Mouse (Mus musculus) embryonic facial prominence, embryonic 15.5 days (tissue): ENCODE measurements around the gene Zfp366. TPM values are rescaled to one million over a fixed set of nuclear protein-coding genes. Genes with fewer than 3 reads are reported as not detected.

ENCODE experiments used
- ATAC-seq: fragments of 200-750 bp; cut with Nextera tagmentation; 2 replicates; pipeline ENCODE4 v1.8.0; 2017; ENCODE audit warnings: low read depth, moderate TSS enrichment; ENCODE audit not compliant: insufficient number of reproducible peaks, low FRiP score, low TSS enrichment
- H3K27ac ChIP-seq: fragments of 300-500 bp; sonication (generic); replicated peaks from 2 replicates; pipeline ENCODE4 v1.5.1; 2015; ENCODE audit warnings: mild to moderate bottlenecking, inconsistent platforms
- H3K27me3 ChIP-seq: fragments of 300-500 bp; sonication (generic); 2 replicates; pipeline ENCODE4 v1.6.1; 2015; ENCODE audit warnings: inconsistent platforms
- H3K36me3 ChIP-seq: fragments of 300-500 bp; sonication (generic); 2 replicates; pipeline ENCODE4 v1.6.1; 2015; ENCODE audit warnings: mild to moderate bottlenecking, inconsistent platforms
- H3K4me1 ChIP-seq: fragments of 300-500 bp; sonication (generic); 2 replicates; pipeline ENCODE4 v1.6.1; 2015; ENCODE audit warnings: inconsistent platforms
- H3K4me2 ChIP-seq: fragments of 300-500 bp; sonication (generic); replicated peaks from 2 replicates; pipeline ENCODE4 v1.6.1; 2015; ENCODE audit warnings: mild to moderate bottlenecking, inconsistent platforms
- H3K4me3 ChIP-seq: fragments of 300-500 bp; sonication (generic); replicated peaks from 2 replicates; pipeline ENCODE4 v1.5.1; 2015; ENCODE audit warnings: mild to moderate bottlenecking, inconsistent platforms
- H3K9ac ChIP-seq: fragments of 300-500 bp; sonication (generic); 2 replicates; pipeline ENCODE4 v1.6.1; 2015; ENCODE audit warnings: inconsistent platforms
- H3K9me3 ChIP-seq: fragments of 300-500 bp; sonication (generic); replicated peaks from 2 replicates; pipeline ENCODE4 v1.6.1; 2016; ENCODE audit warnings: inconsistent platforms
- WGBS: fragments of 180-500 bp; shearing (Covaris S2); methylation state at CpG from one replicate; pipeline ENCODE4 v1.1.7; 2015; 5-methylcytosine and 5-hydroxymethylcytosine counted together
- polyA plus RNA-seq: library from polyadenylated mRNA; unstranded; fragments of >200 nt; fragmentation: Nextera tagmentation; extraction: Ambion mirVana; gene quantifications from 2 replicates; pipeline ENCODE4 v1.2.1, GENCODE M21; 2015

The Zfp366 gene
- polyA plus RNA-seq, 1 experiment from 2014 or later: 0.81 TPM

- Histone ChIP-seq H3K4me1 (peaks cover 28% of the 10 kb centered on the region), H3K9me3 (no peaks in the 10 kb centered on the region), H3K27ac (peak overlapping the region; percentile 75), H3K4me3 (no peak overlapping the region), H3K36me3 (no peaks in the 10 kb centered on the region), H3K27me3 (no peaks in the 10 kb centered on the region), H3K4me2 (no peak overlapping the region), H3K9ac (no peak overlapping the region)
- 11% methylated on average over 7 of the region's 7 CpGs for WGBS
- ATAC-seq: no peak
These were observed 54.5 kb downstream of the Zfp366 start for GRCm38 (mm10) chr13:99239161-99239530.

- ATAC-seq: no peak
- WGBS: 39% methylated on average over 6 of the region's 6 CpGs
- peak overlapping the region; percentile 75; the same call in 1 of the 2 replicates for H3K27ac ChIP-seq
- H3K36me3 ChIP-seq: no peaks in the 10 kb centered on the region
- peaks cover 28% of the 10 kb centered on the region for H3K4me1 ChIP-seq
- H3K9me3 ChIP-seq: no peaks in the 10 kb centered on the region
- no peaks in the 10 kb centered on the region for H3K27me3 ChIP-seq
- no peak overlapping the region for H3K4me3 ChIP-seq
- no peak overlapping the region for H3K4me2 ChIP-seq
- no peak overlapping the region for H3K9ac ChIP-seq
These were observed 55.1 kb downstream of the Zfp366 start for GRCm38 (mm10) chr13:99239741-99240140.

- Histone ChIP-seq H3K9ac (no peak overlapping the region), H3K27me3 (no peaks in the 10 kb centered on the region), H3K27ac (no peak overlapping the region), H3K4me2 (no peak overlapping the region), H3K4me3 (no peak overlapping the region), H3K9me3 (no peaks in the 10 kb centered on the region), H3K36me3 (no peaks in the 10 kb centered on the region), H3K4me1 (peaks cover 27% of the 10 kb centered on the region)
- ATAC-seq: no peak
- 84% methylated on average over 3 of the region's 3 CpGs for WGBS
These were observed 57.4 kb downstream of the Zfp366 start for GRCm38 (mm10) chr13:99241984-99242383.

GRCm38 (mm10) chr13:99242895-99243294 lies 58.3 kb downstream of the Zfp366 start:
- no peak overlapping the region for H3K9ac ChIP-seq
- no peak overlapping the region for H3K4me2 ChIP-seq
- WGBS: 61% methylated on average over 4 of the region's 4 CpGs
- ATAC-seq: no peak
- H3K27me3 ChIP-seq: no peaks in the 10 kb centered on the region
- H3K27ac ChIP-seq: no peak overlapping the region
- no peaks in the 10 kb centered on the region for H3K9me3 ChIP-seq
- H3K4me1 ChIP-seq: peaks cover 22% of the 10 kb centered on the region
- H3K4me3 ChIP-seq: no peak overlapping the region
- no peaks in the 10 kb centered on the region for H3K36me3 ChIP-seq

GRCm38 (mm10) chr13:99243831-99244230 lies 59.2 kb downstream of the Zfp366 start:
- H3K9me3 ChIP-seq: no peaks in the 10 kb centered on the region
- ATAC-seq: no peak
- no peaks in the 10 kb centered on the region for H3K27me3 ChIP-seq
- 83% methylated on average over 9 of the region's 9 CpGs for WGBS
- H3K36me3 ChIP-seq: no peaks in the 10 kb centered on the region
- H3K27ac ChIP-seq: no peak overlapping the region
- H3K9ac ChIP-seq: no peak overlapping the region
- peaks cover 14% of the 10 kb centered on the region for H3K4me1 ChIP-seq
- H3K4me2 ChIP-seq: no peak overlapping the region
- H3K4me3 ChIP-seq: no peak overlapping the region

GRCm38 (mm10) chr13:99244471-99244870 lies 59.8 kb downstream of the Zfp366 start:
- H3K9me3 ChIP-seq: no peaks in the 10 kb centered on the region
- no peaks in the 10 kb centered on the region for H3K27me3 ChIP-seq
- H3K4me2 ChIP-seq: no peak overlapping the region
- ATAC-seq: no peak
- no peak overlapping the region for H3K9ac ChIP-seq
- H3K27ac ChIP-seq: no peak overlapping the region
- no peaks in the 10 kb centered on the region for H3K36me3 ChIP-seq
- 60% methylated on average over 6 of the region's 6 CpGs for WGBS
- no peak overlapping the region for H3K4me3 ChIP-seq
- H3K4me1 ChIP-seq: peaks cover 8% of the 10 kb centered on the region

GRCm38 (mm10) chr13:99244896-99245295 lies 60.3 kb downstream of the Zfp366 start:
- WGBS: 53% methylated on average over 3 of the region's 3 CpGs
- H3K27ac ChIP-seq: no peak overlapping the region

GRCm38 (mm10) chr13:99245916-99246460 lies 61.4 kb downstream of the Zfp366 start:
- 86% methylated on average over 21 of the region's 21 CpGs for WGBS
- no peak for ATAC-seq

More at GRCm38 (mm10) chr13:99244896-99245295, 60.3 kb downstream of the Zfp366 start:
- no peaks in the 10 kb centered on the region for H3K9me3 ChIP-seq
- H3K4me1 ChIP-seq: peaks cover 3% of the 10 kb centered on the region
- no peak for ATAC-seq
- no peak overlapping the region for H3K4me2 ChIP-seq
- H3K27me3 ChIP-seq: no peaks in the 10 kb centered on the region
- H3K36me3 ChIP-seq: no peaks in the 10 kb centered on the region
- no peak overlapping the region for H3K4me3 ChIP-seq
- no peak overlapping the region for H3K9ac ChIP-seq

GRCm38 (mm10) chr13:99250806-99251205 lies 66.2 kb downstream of the Zfp366 start:
- Histone ChIP-seq H3K27ac (no peak overlapping the region), H3K4me2 (no peak overlapping the region), H3K4me1 (no peaks in the 10 kb centered on the region), H3K9me3 (peaks cover 5% of the 10 kb centered on the region; the same call in 1 of the 2 replicates), H3K9ac (no peak overlapping the region), H3K4me3 (no peak overlapping the region), H3K36me3 (no peaks in the 10 kb centered on the region), H3K27me3 (no peaks in the 10 kb centered on the region)
- no peak for ATAC-seq
- WGBS: 82% methylated on average over 2 of the region's 2 CpGs

More at GRCm38 (mm10) chr13:99245916-99246460, 61.4 kb downstream of the Zfp366 start:
- H3K4me1 ChIP-seq: no peaks in the 10 kb centered on the region
- H3K4me2 ChIP-seq: no peak overlapping the region
- no peaks in the 10 kb centered on the region for H3K9me3 ChIP-seq
- H3K4me3 ChIP-seq: no peak overlapping the region
- no peak overlapping the region for H3K9ac ChIP-seq
- H3K36me3 ChIP-seq: no peaks in the 10 kb centered on the region
- H3K27me3 ChIP-seq: no peaks in the 10 kb centered on the region
- H3K27ac ChIP-seq: no peak overlapping the region

GRCm38 (mm10) chr13:99254215-99254614 lies 69.6 kb downstream of the Zfp366 start:
- no peak for ATAC-seq
- no peak overlapping the region for H3K4me2 ChIP-seq
- H3K9ac ChIP-seq: no peak overlapping the region
- no peaks in the 10 kb centered on the region for H3K36me3 ChIP-seq
- peaks cover 5% of the 10 kb centered on the region; the same call in 1 of the 2 replicates for H3K9me3 ChIP-seq
- no peak overlapping the region for H3K4me3 ChIP-seq
- H3K27me3 ChIP-seq: no peaks in the 10 kb centered on the region
- no peak overlapping the region for H3K27ac ChIP-seq
- H3K4me1 ChIP-seq: no peaks in the 10 kb centered on the region

- H3K9ac ChIP-seq: no peak overlapping the region
- H3K9me3 ChIP-seq: peaks cover 5% of the 10 kb centered on the region; the same call in 1 of the 2 replicates
- H3K27ac ChIP-seq: no peak overlapping the region
- no peaks in the 10 kb centered on the region for H3K27me3 ChIP-seq
- no peaks in the 10 kb centered on the region for H3K36me3 ChIP-seq
- no peak for ATAC-seq
- H3K4me2 ChIP-seq: no peak overlapping the region
- WGBS: 30% methylated on average over 3 of the region's 3 CpGs
- no peak overlapping the region for H3K4me3 ChIP-seq
- H3K4me1 ChIP-seq: no peaks in the 10 kb centered on the region
These were observed 70.2 kb downstream of the Zfp366 start for GRCm38 (mm10) chr13:99254781-99255180.

- no peaks in the 10 kb centered on the region for H3K36me3 ChIP-seq
- no peaks in the 10 kb centered on the region for H3K27me3 ChIP-seq
- H3K4me1 ChIP-seq: no peaks in the 10 kb centered on the region
- H3K4me2 ChIP-seq: no peak overlapping the region
- WGBS: 84% methylated on average over 4 of the region's 4 CpGs
- H3K27ac ChIP-seq: no peak overlapping the region
- peaks cover 5% of the 10 kb centered on the region; the same call in 1 of the 2 replicates for H3K9me3 ChIP-seq
- H3K9ac ChIP-seq: no peak overlapping the region
- no peak for ATAC-seq
- H3K4me3 ChIP-seq: no peak overlapping the region
These were observed 72.3 kb downstream of the Zfp366 start for GRCm38 (mm10) chr13:99256916-99257315.
